Mouse (Mus musculus) right cerebral cortex, postnatal 4 days (tissue): ENCODE measurements at regions not wholly inside any gene's neighbourhood (a gene's known extent, or its start where the extent isn't known, plus 50 kb on each side); places are given as distances from the start of the nearest gene placed in this dataset.
"Not testable (repeated sequence)": the region's sequence is repeated elsewhere in the genome, so short reads cannot be mapped to it uniquely, and the experiment has no call there.

Source experiments
- DNase-seq: peaks from one replicate; pipeline ENCODE4 v3.0.0-alpha.2; 2022

DNA sequence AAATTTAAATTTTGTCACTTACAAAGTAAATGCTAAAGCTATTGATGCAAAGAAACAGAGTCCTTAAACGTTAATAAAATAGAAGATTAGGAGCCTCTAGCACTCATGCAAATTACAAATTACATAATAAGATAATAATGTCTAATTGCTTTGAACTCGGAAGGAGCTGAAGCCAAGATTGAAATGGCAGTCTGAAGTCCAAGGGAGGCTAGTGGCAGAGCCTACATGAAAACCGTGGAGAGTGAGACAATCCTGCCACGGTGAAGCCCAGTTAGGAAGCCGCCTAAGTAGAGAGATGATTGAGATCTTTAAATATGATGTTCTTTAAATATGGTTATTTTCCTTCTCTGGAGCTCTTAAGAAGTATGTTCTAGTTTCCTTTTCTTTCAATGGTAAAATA is 260.0 kb downstream of the Nfkbiz start:
- no peak for DNase-seq

DNA sequence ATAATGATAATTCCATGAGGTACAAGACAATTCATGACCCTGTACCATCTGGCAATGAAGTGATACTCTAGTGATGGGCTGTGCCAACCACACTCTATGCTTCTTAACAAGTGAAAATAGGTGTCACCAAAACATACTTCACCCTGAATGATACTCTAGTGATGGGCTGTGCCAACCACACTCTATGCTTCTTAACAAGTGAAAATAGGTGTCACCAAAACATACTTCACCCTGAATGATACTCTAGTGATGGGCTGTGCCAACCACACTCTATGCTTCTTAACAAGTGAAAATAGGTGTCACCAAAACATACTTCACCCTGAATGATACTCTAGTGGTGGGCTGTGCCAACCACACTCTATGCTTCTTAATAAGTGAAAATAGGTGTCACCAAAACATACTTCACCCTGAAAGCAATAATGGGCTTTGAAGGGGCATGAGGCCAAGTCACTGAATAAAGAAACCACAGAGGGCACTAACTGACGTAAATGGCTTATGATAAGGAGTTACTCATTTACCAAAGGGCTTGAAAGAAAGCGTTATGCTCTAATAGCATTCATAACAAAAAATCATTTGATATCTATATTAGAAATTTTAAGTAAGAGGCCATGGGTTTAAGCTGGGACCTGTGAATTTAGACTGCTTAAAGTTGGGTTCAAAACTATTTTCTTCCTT is 263.0 kb downstream of the Nfkbiz start:
- DNase-seq: not testable (repeated sequence)

DNA sequence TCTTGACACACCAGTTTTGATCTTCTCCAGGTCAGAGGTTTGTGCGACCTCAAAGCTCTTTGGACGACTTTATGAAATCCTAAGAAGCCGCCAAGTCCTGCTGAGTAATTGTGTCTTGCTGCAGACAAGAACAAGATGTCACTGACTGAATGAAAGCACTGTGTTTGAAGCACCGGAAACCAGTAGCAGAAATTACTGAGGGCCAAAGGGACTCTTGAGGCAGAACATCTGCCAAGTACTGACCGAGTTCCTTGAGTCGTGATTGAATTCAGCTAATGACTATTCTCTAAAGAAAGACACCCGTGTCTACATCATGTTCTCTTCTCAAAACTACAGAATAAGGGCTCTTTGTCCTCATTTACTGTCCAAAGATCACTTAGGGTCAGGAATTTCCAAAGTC is 267.6 kb downstream of the Nfkbiz start:
- DNase-seq: no peak

DNA sequence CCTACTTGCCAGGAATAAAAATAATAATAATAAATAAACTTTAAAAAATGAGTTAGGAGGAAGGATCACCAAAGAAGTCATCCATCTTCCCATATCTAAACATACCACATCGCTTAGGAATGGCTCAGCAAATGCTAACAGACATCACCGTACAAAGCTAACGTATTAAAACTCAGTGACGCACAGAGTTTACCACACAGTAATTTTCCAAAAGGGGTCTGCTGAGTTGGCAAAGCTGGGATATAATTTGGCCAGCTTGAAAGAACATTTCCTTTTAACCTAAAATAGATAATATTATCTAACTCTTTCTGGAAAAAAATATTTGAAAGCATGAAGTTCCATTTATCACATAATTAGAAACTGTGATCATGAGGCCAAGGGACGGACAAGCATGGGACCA is 268.6 kb downstream of the Nfkbiz start:
- DNase-seq: no peak

DNA sequence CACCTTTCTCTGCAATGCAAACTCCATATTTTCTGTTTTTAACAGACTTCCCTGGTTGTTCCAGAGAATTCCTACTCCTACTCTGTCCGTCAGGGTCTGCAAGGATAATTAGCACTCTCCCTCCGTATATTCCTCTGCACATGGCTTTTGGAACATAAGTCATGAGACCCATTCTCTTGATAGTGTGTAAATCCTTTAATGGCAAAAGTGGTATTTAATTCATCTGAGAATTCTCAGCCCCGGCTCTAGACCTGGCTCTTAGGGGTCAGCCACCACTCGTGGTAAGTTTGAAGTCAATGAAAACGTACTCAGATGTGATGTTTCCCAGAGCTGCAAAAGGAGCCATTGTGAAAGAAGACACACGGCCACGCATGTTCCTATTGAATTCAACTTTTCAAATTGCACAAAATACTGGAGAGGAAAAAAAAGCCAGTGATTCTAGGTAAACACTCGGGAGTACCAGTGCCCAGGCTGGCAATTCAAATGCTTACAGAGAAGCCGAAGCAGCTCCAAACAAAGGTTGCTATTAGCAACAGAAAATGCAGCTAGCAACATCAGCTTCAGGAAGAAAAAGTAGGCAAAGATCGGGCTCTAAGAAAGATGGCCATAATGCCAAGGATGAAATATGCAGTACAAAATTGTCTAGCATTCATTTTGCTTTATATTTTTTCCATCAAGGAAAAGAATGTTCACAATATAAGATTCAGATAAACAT is 258.2 kb upstream of the Zpld1 start:
- DNase-seq: no peak

DNA sequence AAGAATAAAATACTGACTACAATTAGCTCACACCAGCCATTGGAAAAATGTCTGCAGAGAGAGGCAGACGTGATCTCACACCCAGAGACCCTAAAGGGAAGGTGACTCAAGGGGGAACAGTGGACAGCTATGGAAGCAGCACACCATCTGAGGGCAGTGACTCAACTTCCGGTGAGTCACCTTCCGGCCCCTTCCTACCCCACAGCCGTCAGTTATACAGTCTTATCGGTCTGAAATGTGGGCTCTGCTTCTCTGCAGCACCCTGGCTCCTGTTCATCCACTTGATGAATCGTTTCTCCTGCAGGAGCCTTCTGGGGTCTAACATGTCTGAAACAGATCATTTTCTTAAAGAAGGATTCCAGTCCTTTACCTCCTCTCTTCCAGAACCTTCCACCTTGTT is 257.4 kb upstream of the Zpld1 start:
- DNase-seq: no peak

DNA sequence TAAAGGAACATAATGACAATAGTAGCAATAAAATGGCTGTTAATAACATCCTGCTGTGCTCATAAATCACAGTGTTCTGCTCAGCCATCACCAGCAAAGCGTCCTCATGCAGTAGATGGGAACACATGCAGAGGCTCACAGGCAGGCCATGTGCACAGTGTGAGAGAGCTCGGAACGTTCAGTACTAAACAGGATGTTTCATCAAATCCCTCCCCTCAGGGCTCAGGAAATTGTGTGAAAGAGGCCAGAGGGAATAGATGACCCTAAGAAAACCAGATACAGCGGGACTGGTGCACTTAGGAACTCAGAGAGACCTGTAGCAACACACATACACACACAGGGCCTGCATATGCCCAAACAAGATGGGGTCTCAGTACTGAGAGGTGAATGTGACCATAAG is 256.1 kb upstream of the Zpld1 start:
- no peak for DNase-seq

DNA sequence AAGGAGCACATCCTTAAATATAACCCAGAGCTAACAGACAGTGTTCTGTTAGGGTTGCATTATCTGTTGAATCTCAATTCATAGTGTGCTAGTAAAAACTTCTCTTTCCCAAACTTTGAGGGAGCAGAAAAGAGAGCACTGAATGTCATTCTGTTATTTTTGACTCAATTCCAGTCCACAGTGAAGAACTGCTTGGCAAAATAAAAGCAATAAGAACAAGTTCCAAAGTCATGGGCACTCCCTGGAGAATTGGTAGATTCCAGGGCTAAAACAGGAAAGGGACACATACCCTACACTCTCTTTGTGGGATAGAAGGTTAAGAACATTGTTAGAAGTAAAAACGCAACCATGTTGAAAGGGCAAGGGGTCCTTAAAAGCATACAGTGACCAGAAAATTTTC is 253.6 kb upstream of the Zpld1 start:
- DNase-seq: no peak

DNA sequence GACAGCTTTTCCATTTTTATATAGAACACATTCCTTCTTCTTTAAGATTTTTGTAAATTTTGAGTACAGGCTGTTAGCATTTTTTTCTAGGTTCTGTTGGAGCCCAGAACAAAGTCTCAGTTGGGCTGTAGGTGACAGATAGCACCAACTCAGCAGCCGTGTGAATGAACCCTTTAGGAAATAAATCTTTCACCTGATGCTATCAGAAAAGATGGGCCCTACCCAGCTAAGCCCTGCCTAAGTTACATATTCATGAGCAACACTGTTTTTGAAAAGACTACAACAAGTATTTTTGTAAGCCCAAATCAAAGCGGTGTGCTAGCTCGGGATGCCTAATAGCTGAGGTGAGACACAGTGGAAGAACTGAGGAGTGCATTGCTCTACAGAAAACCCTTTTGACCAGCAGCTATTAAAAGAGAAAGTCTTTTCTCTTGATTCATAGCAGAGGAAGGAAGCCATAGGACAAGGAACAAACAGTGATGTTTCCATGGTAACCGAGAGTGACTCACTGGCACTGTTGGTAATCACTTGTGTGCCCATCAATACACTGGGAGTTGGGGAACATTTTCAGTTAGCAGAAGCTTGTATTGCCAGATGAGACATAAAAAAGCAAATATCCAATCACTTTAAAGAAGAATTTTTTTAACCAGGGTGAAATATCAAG is 253.0 kb upstream of the Zpld1 start:
- DNase-seq: no peak

DNA sequence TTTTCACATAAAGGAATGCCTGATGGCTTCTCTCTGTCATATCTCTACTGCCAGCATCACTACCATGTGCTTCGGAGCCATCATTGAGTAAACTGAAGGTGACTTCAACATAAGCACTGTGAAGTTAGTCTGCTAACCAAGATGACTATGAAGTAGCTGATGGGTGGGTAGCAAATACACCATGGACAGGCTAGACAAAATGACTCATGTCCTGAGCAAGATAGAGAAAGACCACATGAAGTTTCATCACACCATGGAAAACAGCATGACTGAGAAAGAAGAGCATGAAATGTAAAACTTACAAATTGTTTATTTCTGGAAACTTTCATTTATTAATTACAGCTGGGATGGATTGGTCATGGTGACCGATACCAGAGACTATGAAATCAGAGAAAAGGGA is 249.3 kb upstream of the Zpld1 start:
- no peak for DNase-seq

DNA sequence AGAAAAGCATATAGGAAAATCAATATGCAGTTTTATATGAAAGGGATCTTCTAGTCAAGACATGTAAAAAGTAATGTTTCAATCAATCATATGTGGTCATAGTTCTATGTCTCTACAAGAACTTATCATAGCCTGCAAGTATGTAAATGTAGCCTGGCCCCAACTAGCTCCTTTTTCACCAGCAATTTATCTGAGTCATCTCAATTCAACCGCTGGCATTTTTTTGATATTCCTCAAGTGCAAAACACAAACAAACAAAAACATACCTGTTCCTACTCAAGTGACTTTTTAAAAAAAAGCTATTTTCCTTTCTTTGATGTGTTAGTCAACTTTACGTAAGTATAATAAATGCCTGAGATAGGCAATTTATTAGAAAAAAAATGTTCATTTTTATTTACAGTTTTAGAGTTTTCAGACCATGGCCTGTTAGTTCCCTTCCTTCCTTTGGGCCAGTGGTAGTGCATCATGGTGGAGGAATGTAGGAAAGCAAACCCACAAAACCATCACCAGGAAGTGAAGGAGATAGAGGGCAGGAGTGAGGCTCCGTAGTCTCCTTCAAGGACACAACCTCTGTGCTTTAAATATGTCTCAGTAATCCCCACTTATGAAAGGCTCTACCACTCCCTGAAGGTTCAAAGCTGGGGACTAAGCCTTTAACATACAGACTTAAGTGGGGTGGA is 242.7 kb upstream of the Zpld1 start:
- no peak for DNase-seq

DNA sequence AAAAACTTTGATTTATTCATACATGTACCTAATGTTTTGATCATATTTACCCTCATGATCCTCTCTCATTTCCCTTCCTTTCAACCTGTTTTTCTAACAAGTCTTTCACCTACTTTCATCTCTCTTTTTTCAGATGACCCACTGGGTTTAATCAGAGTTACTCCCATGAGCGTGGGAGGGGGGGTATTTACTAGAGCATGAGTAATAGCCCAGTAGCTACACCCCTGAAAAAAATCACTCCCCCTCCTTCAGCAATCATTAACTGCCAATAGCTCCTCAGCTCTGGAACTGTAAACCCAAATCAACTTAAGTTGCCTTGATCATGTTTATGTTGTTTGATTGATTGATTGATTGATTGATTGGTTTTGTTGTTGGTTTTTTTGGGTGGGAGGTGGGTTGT is 241.4 kb upstream of the Zpld1 start:
- DNase-seq: no peak

DNA sequence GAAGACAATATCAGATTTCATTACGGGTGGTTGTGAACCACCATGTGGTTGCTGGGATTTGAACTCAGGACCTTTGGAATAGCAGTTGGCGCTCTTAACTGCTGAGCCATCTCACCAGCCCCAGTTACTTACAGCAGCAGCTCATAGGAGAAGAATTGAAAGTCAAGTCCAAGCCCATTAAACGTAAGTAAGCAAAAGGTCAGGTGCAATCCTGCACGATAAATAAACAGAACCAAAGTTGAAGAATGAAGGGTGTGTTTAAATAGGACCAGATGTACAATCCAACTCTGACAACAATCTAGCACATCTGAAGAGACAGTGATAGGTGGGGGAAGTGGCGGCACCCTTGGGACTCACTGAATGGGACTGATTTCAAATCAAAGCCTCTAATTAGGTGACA is 239.8 kb upstream of the Zpld1 start:
- no peak for DNase-seq

DNA sequence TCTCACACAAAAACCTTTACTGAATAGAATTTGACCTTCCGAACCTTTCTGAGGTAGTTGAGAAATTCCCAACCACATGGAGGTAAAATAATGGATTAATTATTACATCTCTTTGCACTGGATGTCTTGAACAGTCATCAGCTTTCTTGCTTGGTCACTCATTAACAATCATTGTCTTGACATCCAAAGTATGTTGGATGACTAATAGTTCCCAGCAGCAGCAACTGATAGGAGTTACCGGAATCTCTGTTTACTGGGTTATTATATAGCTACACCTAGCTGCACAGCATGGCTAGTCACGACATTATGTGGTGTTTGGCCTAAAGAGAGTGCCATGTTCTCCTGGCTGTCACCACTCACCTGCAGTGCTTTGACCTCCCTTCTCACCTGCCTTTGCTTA is 234.9 kb upstream of the Zpld1 start:
- no peak for DNase-seq

DNA sequence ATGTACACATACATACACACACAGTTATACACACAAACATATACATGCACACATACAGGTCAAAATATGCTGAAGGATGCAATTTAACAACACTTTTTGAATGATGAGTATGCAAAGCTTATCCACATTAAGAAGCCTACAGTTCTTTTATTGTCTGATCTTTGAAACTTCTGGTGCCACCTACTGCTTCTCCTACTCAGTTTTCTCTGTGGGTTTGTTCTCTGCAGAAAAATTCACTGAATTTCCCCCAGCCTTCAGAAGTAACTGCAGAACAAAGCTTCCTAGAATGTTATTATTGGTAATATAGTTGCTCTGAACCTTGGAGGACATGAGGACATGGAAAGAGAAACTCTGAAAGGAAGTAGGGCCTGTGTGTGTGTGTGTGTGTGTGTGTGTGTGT is 233.1 kb upstream of the Zpld1 start:
- DNase-seq: no peak

DNA sequence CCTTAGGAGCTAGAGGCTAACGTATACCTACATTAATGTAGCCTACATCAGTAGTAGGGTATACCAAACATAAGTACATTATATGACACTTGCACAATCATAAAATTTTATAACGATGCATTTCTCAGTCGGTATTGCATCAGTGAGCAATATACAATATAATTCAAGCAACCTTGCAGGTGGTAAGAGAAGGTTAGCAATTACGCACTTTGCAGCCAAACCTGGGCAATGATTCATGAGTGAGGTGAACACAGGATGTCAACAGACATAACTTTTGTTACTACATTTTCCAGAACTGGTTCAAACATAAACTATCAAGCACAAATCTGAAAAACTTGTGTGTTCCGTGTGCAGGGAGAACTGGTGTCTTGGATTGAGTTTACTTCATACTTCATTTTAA is 229.9 kb upstream of the Zpld1 start:
- no peak for DNase-seq

DNA sequence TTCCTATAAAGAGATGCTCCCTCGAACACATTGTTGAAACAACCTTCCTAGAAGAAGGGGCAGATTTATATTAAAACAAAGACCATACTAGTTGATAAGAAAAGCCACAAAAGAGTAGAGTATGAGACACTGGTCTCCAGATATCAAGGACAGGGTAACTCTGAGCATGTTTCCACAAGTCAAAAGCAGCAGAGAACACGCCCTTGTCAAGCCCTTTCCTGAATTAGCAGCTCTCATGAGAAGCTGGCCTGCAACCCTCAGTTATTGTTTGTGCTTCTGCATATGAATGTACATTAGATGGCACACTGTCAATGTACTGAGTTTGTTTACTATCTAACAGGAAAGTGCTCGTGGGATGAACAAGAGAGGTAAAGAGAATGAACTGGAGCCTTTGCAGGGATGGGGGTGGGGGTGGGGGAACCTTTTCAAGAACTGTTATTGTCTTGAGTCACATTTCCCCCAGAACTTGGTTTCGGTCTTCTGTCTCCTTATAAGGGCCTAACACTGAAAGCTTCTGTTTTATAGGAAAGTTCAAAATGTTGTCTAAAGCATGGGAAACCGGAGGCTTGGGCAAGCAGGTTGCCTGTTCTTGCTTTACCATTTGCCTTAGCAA is 228.6 kb upstream of the Zpld1 start:
- no peak for DNase-seq

DNA sequence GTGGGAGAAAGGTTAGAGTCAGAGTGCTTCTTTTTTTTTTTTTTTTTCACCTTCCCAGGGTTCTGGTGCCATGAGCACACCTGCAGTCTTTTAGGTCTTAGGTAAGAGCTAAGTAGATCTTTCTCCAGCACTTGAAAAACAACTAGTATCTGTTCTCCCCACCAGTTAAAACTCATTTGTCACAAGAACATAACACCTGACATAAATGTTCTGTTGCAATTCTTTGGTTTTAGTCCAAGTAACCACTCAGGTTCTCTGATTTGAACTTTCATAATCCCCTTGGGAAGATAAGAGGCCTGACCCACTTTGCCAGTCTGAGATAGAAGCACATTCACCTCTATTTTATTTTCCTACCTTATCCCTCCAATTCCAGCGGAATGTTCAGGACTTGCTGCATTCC is 225.5 kb upstream of the Zpld1 start:
- DNase-seq: no peak

DNA sequence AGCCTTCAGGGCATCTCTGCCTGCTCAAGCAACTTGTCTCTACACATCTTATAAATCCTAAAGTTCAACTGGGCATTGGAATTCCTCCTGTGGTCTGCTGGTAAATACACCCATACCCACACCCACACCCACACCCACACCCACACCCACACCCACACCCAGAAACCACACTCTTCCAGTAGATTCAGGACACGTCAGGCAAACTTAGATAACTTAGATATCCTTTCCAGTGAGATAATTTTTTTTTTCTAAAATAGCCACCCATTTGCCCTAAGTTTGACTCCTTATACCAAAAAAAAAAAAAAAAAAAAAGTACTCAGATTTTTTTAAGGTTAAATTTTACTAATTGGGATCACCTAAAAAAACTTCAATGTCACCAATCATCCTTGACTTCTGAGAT is 224.5 kb upstream of the Zpld1 start:
- no peak for DNase-seq

DNA sequence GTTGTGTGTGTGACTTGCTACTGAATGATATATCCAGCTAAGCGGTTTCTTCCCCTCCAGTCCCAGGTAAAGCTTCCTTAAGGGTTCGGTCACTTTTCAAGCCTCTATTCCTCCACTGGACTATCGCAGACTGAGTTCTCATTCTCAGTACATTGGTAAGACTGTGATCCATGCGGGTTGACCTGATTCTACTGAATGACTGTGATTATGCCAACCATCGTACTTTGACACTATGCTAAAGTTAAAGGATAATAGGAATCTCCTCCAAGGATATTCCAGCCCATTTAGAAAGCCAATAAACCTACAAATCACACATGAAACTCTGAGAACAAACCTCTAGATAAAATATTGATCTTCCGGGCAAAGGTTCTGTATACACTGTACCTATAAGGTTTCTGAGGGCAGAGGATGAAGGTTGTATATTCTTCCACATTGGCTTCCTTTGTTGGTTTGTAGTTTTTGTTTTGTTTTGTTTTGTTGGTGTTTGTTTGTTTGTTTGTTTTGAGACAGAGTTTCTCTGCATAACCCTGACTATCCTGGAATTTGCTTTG is 223.7 kb upstream of the Zpld1 start:
- DNase-seq: no peak

DNA sequence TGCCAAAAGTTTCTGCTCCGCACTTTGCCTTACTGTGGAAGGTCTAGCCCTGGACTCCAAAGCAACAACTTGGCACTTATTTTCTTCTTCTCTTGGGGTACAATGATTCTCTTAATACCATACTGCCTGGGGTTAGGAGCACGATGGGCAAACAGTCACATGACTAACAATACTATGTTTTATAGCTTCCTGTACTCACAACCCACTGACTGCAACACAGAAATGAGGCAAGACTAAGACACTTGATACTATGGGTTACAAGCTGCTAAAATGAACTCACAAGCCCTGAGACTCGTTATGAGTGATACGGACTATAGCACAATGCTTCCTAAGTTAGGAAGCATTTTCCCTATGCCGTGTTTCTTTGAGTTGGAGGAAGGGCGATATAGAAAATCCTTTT is 222.3 kb upstream of the Zpld1 start:
- no peak for DNase-seq

DNA sequence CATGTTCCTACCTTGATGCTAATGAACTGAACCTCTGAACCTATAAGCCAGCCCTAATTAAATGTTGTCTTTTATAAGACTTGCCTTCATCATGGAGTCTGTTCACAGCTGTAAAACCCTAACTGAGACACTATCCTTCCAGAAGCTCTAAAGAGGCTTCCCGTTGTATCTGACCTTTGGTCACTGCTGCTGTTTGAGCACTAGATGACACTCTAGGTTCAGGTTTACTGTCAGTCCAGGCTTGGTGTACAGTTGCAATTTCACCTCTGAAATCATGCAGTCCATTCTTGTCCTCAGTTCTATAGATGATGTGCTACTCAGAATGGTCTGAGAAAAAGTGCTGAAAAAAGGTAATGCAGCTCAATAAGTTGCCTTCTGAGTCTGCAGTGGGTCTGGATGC is 221.9 kb upstream of the Zpld1 start:
- DNase-seq: no peak

DNA sequence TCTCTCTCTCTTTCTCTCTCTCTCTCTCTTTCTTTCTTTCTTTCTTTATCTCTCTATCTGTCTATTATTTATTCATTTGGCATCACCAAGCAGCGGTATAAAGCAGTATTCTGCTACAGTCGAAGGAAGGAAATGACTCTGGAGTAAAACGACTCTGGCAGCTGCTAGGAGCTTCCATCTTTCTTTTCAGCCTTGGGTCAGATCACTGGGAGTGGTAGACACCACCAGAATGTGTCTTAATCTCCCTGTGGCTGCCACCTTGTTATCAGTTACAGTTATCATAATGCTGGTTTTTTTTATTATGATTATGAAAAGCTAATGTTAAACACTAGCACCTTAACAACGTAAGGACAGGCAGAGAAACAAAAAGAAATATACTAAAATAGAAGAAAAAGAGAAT is 219.2 kb upstream of the Zpld1 start:
- DNase-seq: no peak
